Mouse (Mus musculus): ENCODE measurements around the gene Fat4. TPM values are rescaled to one million over a fixed set of nuclear protein-coding genes. Genes with fewer than 3 reads are reported as not detected.

Fat4 gene
- polyA plus RNA-seq, 1 experiment = 0.24 TPM

DNA sequence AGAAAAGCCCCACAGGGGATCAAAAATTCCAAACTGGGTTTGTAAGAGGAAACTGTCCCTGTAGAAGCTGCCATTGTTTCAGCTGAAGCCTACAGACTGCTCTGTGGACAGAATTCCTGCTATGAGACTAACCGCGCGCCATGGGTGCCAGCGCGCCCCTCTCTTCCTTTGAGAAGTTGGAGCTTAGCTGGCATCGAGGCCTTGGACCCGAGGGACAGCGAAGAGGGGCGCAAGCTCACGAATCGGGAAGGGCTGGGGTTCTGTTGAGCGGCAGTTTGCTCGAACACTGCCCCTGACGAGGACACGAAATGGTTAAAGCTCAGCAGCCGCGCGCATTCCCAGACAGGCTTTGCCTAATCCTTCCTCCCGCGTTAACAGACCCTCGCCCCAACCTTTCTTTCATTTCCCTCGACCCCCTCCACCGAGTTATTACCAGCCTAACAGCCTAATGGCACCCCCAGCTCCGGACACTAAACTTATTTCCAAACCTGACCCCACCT, 1.8 kb upstream of the Fat4 start:
- no peaks in the 10 kb centered on the region for H3K79me2 ChIP-seq (ENCODE audit: control insufficient read depth, insufficient read depth)
- H3K36me3 ChIP-seq (ENCODE audit: control insufficient read depth, insufficient read depth) = no peaks in the 10 kb centered on the region
- H3ac ChIP-seq (ENCODE audit: control insufficient read depth, insufficient read length) = peak overlapping the region; percentile 76
- H3K4me2 ChIP-seq (ENCODE audit: low read depth) = peak overlapping the region; percentile 99
- peaks cover 8% of the 10 kb centered on the region for H3K27me3 ChIP-seq (ENCODE audit: control insufficient read depth, insufficient read depth, insufficient read length)
- H3K4me3 ChIP-seq = peak overlapping the region; percentile 54
- TF ChIP-seq TCF3 (IDR thresholded peaks at IDR 0.05; ENCODE audit: insufficient read length, low read depth) = no peak
- TF ChIP-seq POLR2AphosphoS2 (IDR thresholded peaks at IDR 0.05; ENCODE audit: insufficient read length, low read depth) = no peak
- no peak for TF ChIP-seq CEBPB (IDR thresholded peaks at IDR 0.05; ENCODE audit: insufficient read depth, poor library complexity, severe bottlenecking)
- no peak for TF ChIP-seq MYOD1 (IDR thresholded peaks at IDR 0.05; ENCODE audit: control insufficient read depth in 1 of 3, insufficient read length in 2 of 3, low read depth in 2 of 3)
- TF ChIP-seq SRF (IDR thresholded peaks at IDR 0.05; ENCODE audit: control insufficient read depth, insufficient read length, low read depth) = no peak
- no peak for TF ChIP-seq MAX (IDR thresholded peaks at IDR 0.05; ENCODE audit: low read depth)
- no peak for TF ChIP-seq MYOG (IDR thresholded peaks at IDR 0.05; ENCODE audit: control insufficient read depth in 1 of 3, insufficient read depth in 1 of 3, insufficient read length in 2 of 3, low read depth in 2 of 3)
- no peak for TF ChIP-seq POLR2A (IDR thresholded peaks at IDR 0.05; ENCODE audit: insufficient read length, low read depth)
- TF ChIP-seq TCF12 (IDR thresholded peaks at IDR 0.05; ENCODE audit: insufficient read depth, poor library complexity, severe bottlenecking) = no peak
- no peak for TF ChIP-seq USF1 (IDR thresholded peaks at IDR 0.05; ENCODE audit: low read depth)

- Histone ChIP-seq H3ac (ENCODE audit: control insufficient read depth, insufficient read length) (peak overlapping the region; percentile 76), H3K4me3 (peak overlapping the region; percentile 54), H3K4me2 (ENCODE audit: low read depth) (peak overlapping the region; percentile 99), H3K36me3 (ENCODE audit: control insufficient read depth, insufficient read depth) (no peaks in the 10 kb centered on the region), H3K27me3 (ENCODE audit: control insufficient read depth, insufficient read depth, insufficient read length) (peaks cover 8% of the 10 kb centered on the region), H3K79me2 (ENCODE audit: control insufficient read depth, insufficient read depth) (no peaks in the 10 kb centered on the region)
- TF ChIP-seq MYOD1 (IDR thresholded peaks at IDR 0.05; ENCODE audit: control insufficient read depth in 1 of 3, insufficient read length in 2 of 3, low read depth in 2 of 3) = no peak
- TF ChIP-seq POLR2A (IDR thresholded peaks at IDR 0.05; ENCODE audit: insufficient read length, low read depth) = peak; percentile 48
Measured at GRCm38 (mm10) chr3:38885481-38886001, 1.2 kb upstream of the Fat4 start.

GRCm38 (mm10) chr3:38886061-38886821, 499 bp upstream of the Fat4 start:
- H3K4me2 ChIP-seq (ENCODE audit: low read depth) = peak overlapping the region; percentile 99
- peaks cover 8% of the 10 kb centered on the region for H3K27me3 ChIP-seq (ENCODE audit: control insufficient read depth, insufficient read depth, insufficient read length)
- H3K79me2 ChIP-seq (ENCODE audit: control insufficient read depth, insufficient read depth) = no peaks in the 10 kb centered on the region
- no peak for TF ChIP-seq POLR2A (IDR thresholded peaks at IDR 0.05; ENCODE audit: insufficient read length, low read depth)
- TF ChIP-seq TCF3 (IDR thresholded peaks at IDR 0.05; ENCODE audit: insufficient read length, low read depth) = no peak
- TF ChIP-seq E2F4 (IDR thresholded peaks at IDR 0.05; ENCODE audit: insufficient read depth) = no peak
- TF ChIP-seq MAX (IDR thresholded peaks at IDR 0.05; ENCODE audit: low read depth) = no peak
- no peak for TF ChIP-seq MYOD1 (IDR thresholded peaks at IDR 0.05; ENCODE audit: control insufficient read depth in 1 of 3, insufficient read length in 2 of 3, low read depth in 2 of 3)
- no peak for TF ChIP-seq POLR2AphosphoS2 (IDR thresholded peaks at IDR 0.05; ENCODE audit: insufficient read length, low read depth)
- no peak for TF ChIP-seq USF1 (IDR thresholded peaks at IDR 0.05; ENCODE audit: low read depth)
- TF ChIP-seq SRF (IDR thresholded peaks at IDR 0.05; ENCODE audit: control insufficient read depth, insufficient read length, low read depth) = no peak
- TF ChIP-seq CEBPB (IDR thresholded peaks at IDR 0.05; ENCODE audit: insufficient read depth, poor library complexity, severe bottlenecking) = no peak
- no peak for TF ChIP-seq TCF12 (IDR thresholded peaks at IDR 0.05; ENCODE audit: insufficient read depth, poor library complexity, severe bottlenecking)
- TF ChIP-seq MYOG (IDR thresholded peaks at IDR 0.05; ENCODE audit: control insufficient read depth in 1 of 3, insufficient read depth in 1 of 3, insufficient read length in 2 of 3, low read depth in 2 of 3) = no peak
- no peak for TF ChIP-seq REST (IDR thresholded peaks at IDR 0.05; ENCODE audit: insufficient read depth, insufficient read length)
- peak overlapping the region; percentile 54 for H3K4me3 ChIP-seq
- H3ac ChIP-seq (ENCODE audit: control insufficient read depth, insufficient read length) = peak overlapping the region; percentile 76
- H3K36me3 ChIP-seq (ENCODE audit: control insufficient read depth, insufficient read depth) = no peaks in the 10 kb centered on the region

DNA sequence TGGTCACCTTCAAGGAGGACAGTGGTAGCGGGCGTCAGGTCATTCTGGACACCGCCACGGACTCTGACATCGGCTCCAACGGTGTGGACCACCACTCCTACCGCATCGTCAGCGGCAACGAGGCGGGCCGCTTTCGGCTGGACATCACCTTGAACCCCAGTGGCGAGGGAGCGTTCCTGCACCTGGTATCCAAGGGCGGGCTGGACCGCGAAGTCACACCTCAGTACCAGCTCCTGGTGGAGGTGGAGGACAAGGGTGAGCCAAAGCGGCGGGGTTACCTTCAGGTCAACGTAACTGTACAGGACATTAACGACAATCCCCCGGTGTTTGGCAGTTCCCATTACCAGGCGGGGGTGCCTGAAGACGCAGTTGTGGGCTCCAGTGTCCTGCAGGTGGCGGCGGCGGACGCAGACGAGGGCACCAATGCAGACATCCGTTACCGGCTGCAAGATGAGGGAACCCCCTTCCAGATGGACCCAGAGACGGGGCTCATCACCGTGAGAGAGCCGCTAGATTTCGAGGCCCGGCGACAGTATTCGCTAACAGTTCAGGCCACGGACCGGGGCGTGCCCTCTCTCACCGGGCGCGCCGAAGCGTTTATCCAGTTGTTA, 746 bp downstream of the Fat4 start:
- H3K4me2 ChIP-seq (ENCODE audit: low read depth) = no peak overlapping the region
- no peak overlapping the region for H3K4me3 ChIP-seq
- no peak overlapping the region for H3ac ChIP-seq (ENCODE audit: control insufficient read depth, insufficient read length)
- no peaks in the 10 kb centered on the region for H3K36me3 ChIP-seq (ENCODE audit: control insufficient read depth, insufficient read depth)
- TF ChIP-seq MAX (IDR thresholded peaks at IDR 0.05; ENCODE audit: low read depth) (no peak), POLR2AphosphoS2 (IDR thresholded peaks at IDR 0.05; ENCODE audit: insufficient read length, low read depth) (no peak), CEBPB (IDR thresholded peaks at IDR 0.05; ENCODE audit: insufficient read depth, poor library complexity, severe bottlenecking) (no peak), SRF (IDR thresholded peaks at IDR 0.05; ENCODE audit: control insufficient read depth, insufficient read length, low read depth) (no peak), TCF3 (IDR thresholded peaks at IDR 0.05; ENCODE audit: insufficient read length, low read depth) (no peak), E2F4 (IDR thresholded peaks at IDR 0.05; ENCODE audit: insufficient read depth) (no peak), REST (IDR thresholded peaks at IDR 0.05; ENCODE audit: insufficient read depth, insufficient read length) (no peak), MYOD1 (IDR thresholded peaks at IDR 0.05; ENCODE audit: control insufficient read depth in 1 of 3, insufficient read length in 2 of 3, low read depth in 2 of 3) (no peak), USF1 (IDR thresholded peaks at IDR 0.05; ENCODE audit: low read depth) (no peak), MYOG (IDR thresholded peaks at IDR 0.05; ENCODE audit: control insufficient read depth in 1 of 3, insufficient read depth in 1 of 3, insufficient read length in 2 of 3, low read depth in 2 of 3) (no peak), POLR2A (IDR thresholded peaks at IDR 0.05; ENCODE audit: insufficient read length, low read depth) (no peak), TCF12 (IDR thresholded peaks at IDR 0.05; ENCODE audit: insufficient read depth, poor library complexity, severe bottlenecking) (no peak)
- no peaks in the 10 kb centered on the region for H3K79me2 ChIP-seq (ENCODE audit: control insufficient read depth, insufficient read depth)
- peaks cover 8% of the 10 kb centered on the region for H3K27me3 ChIP-seq (ENCODE audit: control insufficient read depth, insufficient read depth, insufficient read length)

Measured in myocyte (in vitro differentiated cells).